Mouse (Mus musculus) brain, embryonic 18.5 days (tissue): ENCODE measurements around the gene Tbc1d14.

Source experiments
- DNase-seq: peaks from one replicate; pipeline ENCODE4 v3.0.0-alpha.2; 2012; ENCODE audit warnings: low read depth, low spot score

Tbc1d14 gene

GRCm38 (mm10) chr5:36553886-36554285, 39.2 kb downstream of the Tbc1d14 start:
- no peak for DNase-seq

DNA sequence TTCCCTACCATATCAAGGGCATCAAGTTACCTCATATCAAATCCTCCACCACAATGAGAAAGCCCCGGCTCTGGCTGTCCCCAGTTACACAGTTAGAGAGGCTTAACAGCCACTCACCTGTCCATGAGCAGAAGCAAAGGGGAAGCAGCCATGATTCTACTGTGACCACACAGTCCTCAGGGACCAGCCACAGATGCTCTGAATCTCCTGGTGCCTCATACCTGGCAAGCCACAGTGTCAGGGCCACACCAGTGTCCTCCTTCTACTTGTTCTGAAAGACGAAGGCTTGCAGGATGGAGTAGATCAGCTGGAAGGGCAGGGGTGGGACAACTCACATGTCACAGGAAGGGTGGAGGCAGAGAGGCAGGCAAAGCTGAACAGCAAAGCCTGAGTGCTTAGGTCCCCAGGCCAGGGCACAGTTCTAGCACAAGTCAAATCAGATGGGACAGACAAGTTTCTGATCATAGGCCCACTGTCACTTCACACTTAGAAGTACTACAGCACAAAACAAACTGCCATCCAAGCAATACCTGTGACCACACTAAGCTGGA, 39.9 kb downstream of the Tbc1d14 start:
- DNase-seq, result no peak

GRCm38 (mm10) chr5:36552391-36552790, 40.7 kb downstream of the Tbc1d14 start:
- DNase-seq, result no peak

GRCm38 (mm10) chr5:36549243-36549642, 43.8 kb downstream of the Tbc1d14 start:
- DNase-seq, result no peak

DNA sequence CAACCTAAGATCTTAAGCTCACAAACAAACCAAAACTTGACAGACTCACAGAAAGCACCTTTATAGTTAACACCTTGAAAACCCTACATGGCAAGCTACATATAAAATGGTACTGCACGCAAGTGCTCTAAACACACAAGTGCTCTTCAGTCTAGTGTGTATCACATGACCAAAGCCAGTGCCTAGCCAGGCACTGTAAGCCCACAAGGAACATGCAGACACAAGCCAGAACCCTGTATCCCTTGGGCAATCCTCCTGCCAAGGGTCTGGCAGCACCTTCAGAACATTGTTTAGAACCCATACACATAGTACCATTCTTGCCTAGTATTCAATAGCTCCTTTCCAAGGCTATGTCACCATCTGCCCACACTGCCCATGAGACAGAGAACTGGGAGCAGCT, 48.3 kb downstream of the Tbc1d14 start:
- DNase-seq, result no peak

DNA sequence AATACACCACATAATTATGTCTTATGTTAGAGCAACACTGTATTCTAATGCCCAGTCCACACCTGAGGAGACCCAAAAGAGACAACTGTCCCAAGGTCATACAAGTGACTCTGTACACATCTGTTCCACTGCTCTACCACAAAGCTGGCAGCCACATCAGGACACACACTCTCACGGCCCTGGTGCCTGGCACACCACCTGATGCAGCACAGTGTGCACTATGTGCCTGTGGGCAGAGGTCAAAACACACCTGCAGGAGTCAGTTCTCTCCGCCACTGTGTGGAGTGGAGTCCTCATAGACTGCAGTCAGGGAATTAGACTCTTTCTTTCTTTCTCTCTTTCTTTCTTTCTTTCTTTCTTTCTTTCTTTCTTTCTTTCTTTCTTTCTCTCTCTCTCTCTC, 52.1 kb downstream of the Tbc1d14 start:
- no peak for DNase-seq

GRCm38 (mm10) chr5:36538576-36539187, 54.4 kb downstream of the Tbc1d14 start:
- no peak for DNase-seq

DNA sequence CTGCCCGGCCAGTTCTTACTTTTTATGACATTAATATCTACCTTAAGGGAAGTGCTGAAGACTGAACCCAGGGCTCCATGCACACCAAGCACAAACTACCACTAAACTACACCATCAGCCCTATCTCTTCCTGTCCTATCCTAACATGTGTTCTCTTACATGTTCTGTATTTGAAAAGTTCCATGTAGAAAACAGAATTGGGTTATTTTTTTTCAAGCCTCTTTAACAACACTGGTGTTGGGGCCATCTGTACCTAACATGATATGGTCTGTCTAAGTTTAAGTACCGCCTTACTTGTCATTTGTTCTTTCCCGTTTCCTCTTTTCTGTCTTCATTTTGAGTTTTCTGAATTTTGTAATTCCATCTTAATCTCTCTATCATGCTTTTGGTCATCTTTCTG, 56.7 kb downstream of the Tbc1d14 start:
- no peak for DNase-seq

GRCm38 (mm10) chr5:36535438-36536176, 57.5 kb downstream of the Tbc1d14 start:
- DNase-seq, result no peak

DNA sequence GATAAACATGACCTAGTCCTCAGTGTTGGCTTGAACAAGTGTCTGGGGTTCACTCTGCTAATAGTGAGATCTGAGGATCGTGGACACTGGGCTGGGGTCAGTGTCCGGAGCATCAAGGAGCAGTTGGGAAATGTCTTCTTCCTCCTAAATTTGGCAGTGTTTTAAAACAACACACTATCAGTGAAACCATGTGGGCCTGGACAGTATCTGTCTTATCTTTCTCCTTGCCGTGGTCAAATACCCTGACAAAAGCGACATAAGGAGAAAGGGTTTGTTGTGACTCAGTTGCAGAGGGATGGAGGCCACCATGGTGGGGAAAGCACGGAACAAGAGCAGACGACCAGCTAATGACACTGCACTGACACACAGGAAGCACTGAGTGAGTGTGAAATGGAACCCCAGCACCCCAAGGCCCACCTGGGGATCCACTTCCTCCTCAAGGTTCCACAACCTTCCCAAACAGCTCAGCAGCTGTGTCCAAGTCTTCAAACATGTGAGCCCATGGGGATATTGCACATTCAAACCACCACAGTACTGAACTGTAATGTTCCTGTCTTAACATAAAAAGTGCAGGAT, 58.5 kb downstream of the Tbc1d14 start:
- DNase-seq, result no peak

DNA sequence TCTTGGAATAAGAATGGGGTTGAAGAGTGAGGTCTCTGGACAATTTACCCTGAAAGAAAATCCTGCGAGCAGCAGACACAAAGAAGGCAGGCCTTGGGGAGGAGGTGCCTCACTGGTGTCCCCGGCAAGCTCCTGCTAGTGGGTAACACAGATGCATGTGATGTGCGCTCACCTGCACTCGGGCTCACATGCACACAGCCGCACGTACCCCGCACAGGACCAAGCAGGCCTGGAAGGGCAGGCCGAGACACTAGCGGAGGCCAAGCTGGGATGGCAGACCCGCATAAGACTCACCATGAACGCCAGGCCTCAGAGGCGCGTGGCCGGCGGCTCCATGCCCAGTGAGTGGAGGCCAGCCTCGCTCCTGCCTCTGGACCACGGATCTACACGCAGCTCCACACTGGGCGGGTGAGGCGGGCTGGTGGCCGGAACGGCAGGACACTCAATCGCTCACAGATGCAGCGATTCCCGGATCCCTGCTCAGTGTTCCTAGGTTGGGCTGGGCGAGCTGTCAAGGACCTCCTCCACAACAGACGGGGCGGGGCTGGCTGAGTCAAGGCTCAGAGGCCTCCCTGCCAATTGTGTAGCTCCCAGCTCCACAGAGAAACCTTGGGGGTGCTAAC, 62.8 kb downstream of the Tbc1d14 start:
- DNase-seq, result peak; percentile 74

GRCm38 (mm10) chr5:36529698-36530097, 63.4 kb downstream of the Tbc1d14 start:
- no peak for DNase-seq

DNA sequence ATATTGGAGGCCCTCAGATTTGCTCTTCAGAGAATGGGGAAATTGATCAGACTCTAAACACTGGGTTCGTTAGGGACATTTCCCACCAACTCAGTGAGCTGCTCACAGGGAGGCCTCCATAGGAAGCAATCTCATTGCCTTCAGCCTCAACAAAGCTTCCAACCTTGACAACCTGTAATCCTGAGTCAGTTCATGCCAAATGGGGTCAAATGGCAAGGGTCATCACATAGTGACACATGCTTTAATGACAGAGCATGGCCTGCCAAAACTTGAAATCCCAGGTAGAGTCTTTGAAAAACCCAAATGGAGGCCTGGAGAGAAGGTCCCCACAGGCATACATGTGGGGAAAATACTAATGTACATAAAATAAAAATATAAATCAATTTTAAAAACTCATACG, 66.2 kb downstream of the Tbc1d14 start:
- no peak for DNase-seq

GRCm38 (mm10) chr5:36526274-36526673, 66.8 kb downstream of the Tbc1d14 start:
- no peak for DNase-seq

DNA sequence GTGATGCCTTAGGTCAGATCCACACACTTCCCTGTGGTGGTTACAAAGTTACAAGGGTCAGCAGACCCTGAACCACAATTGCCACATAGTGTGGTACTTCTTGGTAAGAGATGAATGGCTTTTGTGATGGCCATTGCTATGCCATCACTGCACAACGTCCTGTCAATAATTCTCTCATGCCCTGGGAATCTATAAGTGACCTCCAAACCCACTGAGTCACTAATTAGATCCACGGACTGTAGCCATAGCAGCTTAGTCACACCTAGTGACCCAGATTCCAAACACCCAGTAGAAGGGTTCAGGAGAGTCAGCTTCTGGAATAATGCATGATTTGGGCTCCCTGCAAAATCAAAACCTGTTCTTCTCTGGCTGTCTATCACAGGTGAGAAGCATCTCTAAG, 67.9 kb downstream of the Tbc1d14 start:
- no peak for DNase-seq

- no peak for DNase-seq
Measured at GRCm38 (mm10) chr5:36523219-36523703, 69.8 kb downstream of the Tbc1d14 start.

GRCm38 (mm10) chr5:36522782-36523181, 70.3 kb downstream of the Tbc1d14 start:
- no peak for DNase-seq

DNA sequence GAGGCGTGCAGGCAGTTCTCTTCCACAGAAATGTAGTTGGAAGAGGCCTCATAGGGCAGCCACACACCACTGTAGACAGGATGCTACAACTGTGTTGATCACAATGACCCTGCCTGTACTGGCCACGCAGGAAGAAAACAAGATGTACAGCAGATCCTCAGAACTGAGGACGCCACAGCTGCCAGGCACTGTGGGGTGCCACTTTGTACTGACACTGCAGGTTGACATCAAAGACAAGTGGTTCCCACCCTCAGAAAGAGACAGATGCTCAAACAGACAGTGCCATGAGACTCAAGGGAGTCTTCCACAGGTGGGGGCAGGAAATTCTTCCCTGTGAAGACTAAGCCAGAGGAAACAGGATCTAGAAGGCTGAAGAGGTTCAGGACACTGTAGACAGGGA, 73.3 kb downstream of the Tbc1d14 start:
- DNase-seq, result no peak

- no peak for DNase-seq
Measured at GRCm38 (mm10) chr5:36517596-36517995, 75.5 kb downstream of the Tbc1d14 start.

- no peak for DNase-seq
Measured at GRCm38 (mm10) chr5:36515558-36515957, 77.5 kb downstream of the Tbc1d14 start.

DNA sequence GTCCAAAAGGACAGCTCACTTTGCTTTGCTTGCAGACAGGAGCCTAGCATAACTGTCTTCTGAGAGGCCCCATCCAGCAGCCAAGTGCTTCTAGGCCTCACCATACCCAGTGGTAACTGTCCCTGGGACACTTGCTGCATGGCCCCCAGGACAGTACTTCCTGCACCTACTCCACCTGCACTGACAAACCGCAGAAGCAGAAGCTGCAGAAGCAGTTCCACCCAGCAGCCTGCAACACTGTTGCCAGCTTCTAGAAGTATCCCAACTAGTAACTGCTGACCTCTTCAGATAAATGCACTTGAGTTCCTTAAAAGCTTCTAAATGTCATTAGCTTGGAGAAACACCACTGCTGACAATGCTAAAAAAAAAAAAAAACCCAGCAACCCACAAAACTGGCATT, 78.0 kb downstream of the Tbc1d14 start:
- no peak for DNase-seq

GRCm38 (mm10) chr5:36510956-36511355, 82.1 kb downstream of the Tbc1d14 start:
- DNase-seq, result no peak
